ENCODE assay signal across 10 mouse cellular contexts in the genomic region with DNA sequence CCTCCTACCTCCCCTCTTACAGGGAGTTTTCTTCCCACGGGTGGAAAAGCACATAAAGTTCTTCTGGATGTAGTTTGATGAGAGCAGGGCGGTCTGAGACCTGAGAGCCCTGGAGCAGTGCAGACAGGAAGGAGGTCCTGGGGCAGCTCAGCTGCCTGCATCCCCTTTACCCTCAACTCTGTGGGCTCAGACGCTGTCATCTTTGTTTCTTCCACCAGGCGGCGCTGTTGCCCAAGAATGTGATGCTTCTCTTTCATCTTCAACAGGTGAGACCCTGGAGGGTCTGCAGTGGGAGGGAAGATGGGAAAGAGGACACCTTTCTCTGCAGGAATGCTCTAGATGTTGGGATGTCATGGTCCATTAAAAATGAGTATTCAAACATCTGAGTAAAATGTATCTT. TPM values are rescaled to one million over a fixed set of nuclear protein-coding genes. Genes with fewer than 3 reads are reported as not detected.
A peak's percentile ranks its signal among the peaks of the same experiment; 100 is the strongest.
DNase-seq lines count a peak whose midpoint lies in the region; TF ChIP-seq lines count a peak whose summit lies in the region.
"Not testable (repeated sequence)": the region's sequence is repeated elsewhere in the genome, so short reads cannot be mapped to it uniquely, and the experiment has no call there.
"Had no signal": no experiment of that assay in that cellular context is flagged by ENCODE, and none has a peak within 500 bp of the region (broad histone marks: within the 10 kb centered on the region; RNA-seq: fewer than 3 reads in every experiment).

No protein-coding gene starts in this region.

- DNase-seq in adrenal gland, postnatal 10 days = peak; percentile 79
- DNase-seq in embryo, embryonic 11 days = peak; percentile 23
- peak; percentile 49 to 76 for DNase-seq in heart, adult 2 months
- peak; percentile 57 to 76 for DNase-seq in kidney, postnatal 25 days
- DNase-seq in lung, adult 18-20 months = peak; percentile 56 to 57
- DNase-seq in thymus, adult 18-20 months = peak; percentile 62 to 77

- not testable (repeated sequence) for TF ChIP-seq EP300 in heart, adult 2 months (IDR thresholded peaks at IDR 0.05; ENCODE audit: insufficient read depth, low read depth, low read length)

- 4% methylated on average over 5 of the region's 5 CpGs for WGBS in heart, adult 2 months
- WGBS in olfactory bulb, adult 2 months = 7% methylated on average over 5 of the region's 5 CpGs

- H3K27ac ChIP-seq in heart, adult 2 months; olfactory bulb, adult 2 months (ENCODE audit: insufficient read depth, low read depth, low read length): not testable (repeated sequence)

- not testable (repeated sequence) for H3K4me1 ChIP-seq in heart, adult 2 months (ENCODE audit: control insufficient read depth, insufficient read depth, low read length); olfactory bulb, adult 2 months (ENCODE audit: control insufficient read depth, insufficient read depth, low read length)

- TF ChIP-seq CTCF in C2C12 (IDR thresholded peaks at IDR 0.05; ENCODE audit: control insufficient read depth, insufficient read depth, insufficient read length) = peak; percentile 41
- TF ChIP-seq CTCF in heart, adult 2 months (IDR thresholded peaks at IDR 0.05) = peak; percentile 78
- TF ChIP-seq CTCF in olfactory bulb, adult 2 months (IDR thresholded peaks at IDR 0.05; ENCODE audit: insufficient read depth, low read depth, low read length) = 0 out of 2 replicates have a peak, but pooled peaks have one; percentile 25

- intact Hi-C loops in heart, adult 2 months (cut with DNase I) = not testable (repeated sequence)

- not testable (repeated sequence) for H3K9ac ChIP-seq in heart, adult 2 months (ENCODE audit: low read depth, low read length)

- H3ac ChIP-seq in C2C12 (ENCODE audit: control insufficient read depth, insufficient read length, low read depth) = not testable (repeated sequence)

- not testable (repeated sequence) for H3K4me3 ChIP-seq in C2C12 (ENCODE audit: insufficient read depth, poor library complexity, severe bottlenecking); heart, adult 2 months; olfactory bulb, adult 2 months (ENCODE audit: insufficient read depth, low read depth, low read length)

- not testable (repeated sequence) for H3K79me2 ChIP-seq in C2C12 (ENCODE audit: control insufficient read depth, insufficient read depth); heart, adult 2 months (replicated peaks; ENCODE audit: control insufficient read depth, insufficient read depth, low read length)

- TF ChIP-seq POLR2A in heart, adult 2 months (IDR thresholded peaks at IDR 0.05; ENCODE audit: insufficient read depth, low read depth, low read length); olfactory bulb, adult 2 months (IDR thresholded peaks at IDR 0.05; ENCODE audit: insufficient read depth, low read depth, low read length): not testable (repeated sequence)

- H3K79me3 ChIP-seq in C2C12 (ENCODE audit: low read depth) = not testable (repeated sequence)

- not testable (repeated sequence) for H3K27me3 ChIP-seq in C2C12 (ENCODE audit: control insufficient read depth, insufficient read depth, insufficient read length); heart, adult 2 months (ENCODE audit: control insufficient read depth, insufficient read depth, low read length)

- not testable (repeated sequence) for H3K36me3 ChIP-seq in C2C12 (ENCODE audit: control insufficient read depth, insufficient read depth); heart, adult 2 months (ENCODE audit: control insufficient read depth, insufficient read depth, low read length)

RNA-seq across cellular contexts. Expression of a gene that starts 24.4 kb away (rescaled TPM):
- 3.3 TPM for polyA plus RNA-seq in C2C12 (2012; fragmentation: generic; extraction: Trizol)
- total RNA-seq in adrenal gland, postnatal 10 days (2021) = 1 to 10 TPM; 1.4 to 1.5 TPM
- 1 to 10 TPM; 1.5 TPM for total RNA-seq in heart, adult 2 months (2021)
- not detected in 2 replicates for polyA plus RNA-seq in heart, adult 2 months (2012; rRNA removed)
- polyA plus RNA-seq in olfactory bulb, adult 2 months (2012; ENCODE audit: insufficient read depth, insufficient read length, low replicate concordance, missing spikeins) = not detected in 2 replicates
- polyA plus RNA-seq: erythroblast, embryonic 14.5 days; heart, embryonic 16.5 days had no signal

RNA-seq across cellular contexts. Expression of a gene that starts 33.3 kb away (rescaled TPM):
- polyA plus RNA-seq in C2C12 (2012; fragmentation: generic; extraction: Trizol) = 23.5 TPM
- 100 to 1,000 TPM; 105 to 116 TPM for total RNA-seq in adrenal gland, postnatal 10 days (2021)
- total RNA-seq in heart, adult 2 months (2021) = 100 to 1,000 TPM; 105 to 131 TPM
- polyA plus RNA-seq in heart, adult 2 months (2012; rRNA removed) = 222 and 286 TPM in 2 replicates
- polyA plus RNA-seq in olfactory bulb, adult 2 months (2012; ENCODE audit: insufficient read depth, insufficient read length, low replicate concordance, missing spikeins) = 345 and 592 TPM in 2 replicates

RNA-seq across cellular contexts. Expression of a gene that starts 46.2 kb away (rescaled TPM):
- 0.11 TPM for polyA plus RNA-seq in C2C12 (2012; fragmentation: generic; extraction: Trizol)
- total RNA-seq in adrenal gland, postnatal 10 days (2021) = 1 to 10 TPM in 1 of 2 experiments, under 1 TPM in 1; 0.70 to 1.4 TPM
- 1 to 10 TPM; 1.1 TPM for total RNA-seq in heart, adult 2 months (2021)
- polyA plus RNA-seq in heart, adult 2 months (2012; rRNA removed) = 0.12 and 0.31 TPM in 2 replicates
- not detected in 2 replicates for polyA plus RNA-seq in olfactory bulb, adult 2 months (2012; ENCODE audit: insufficient read depth, insufficient read length, low replicate concordance, missing spikeins)
- polyA plus RNA-seq: erythroblast, embryonic 14.5 days had no signal

RNA-seq across cellular contexts. Expression of a gene that starts 54.2 kb away (rescaled TPM):
- 330 TPM for polyA plus RNA-seq in C2C12 (2012; fragmentation: generic; extraction: Trizol)
- total RNA-seq in adrenal gland, postnatal 10 days (2021) = 100 to 1,000 TPM; 189 to 235 TPM
- 10 to 100 TPM; 82.3 to 83.4 TPM for total RNA-seq in heart, adult 2 months (2021)
- polyA plus RNA-seq in heart, adult 2 months (2012; rRNA removed) = 148 and 178 TPM in 2 replicates
- polyA plus RNA-seq in olfactory bulb, adult 2 months (2012; ENCODE audit: insufficient read depth, insufficient read length, low replicate concordance, missing spikeins) = 290 and 359 TPM in 2 replicates

Comparison
In these comparisons a context has a peak if more than half of its experiments do, and no peak if none do; other contexts are left out.
1. CTCF ChIP-seq: peak in every context shown above with its lines; median percentile 78 in heart, adult 2 months; 41 in C2C12; 25 in olfactory bulb, adult 2 months.
2. DNase-seq: peak in every context shown above with its lines; median percentile 79 in adrenal gland, postnatal 10 days; 70 in thymus, adult 18-20 months; 66 in kidney, postnatal 25 days; 62 in heart, adult 2 months; 56 in lung, adult 18-20 months; 23 in embryo, embryonic 11 days.